Mouse (Mus musculus) testis, adult 2 months (tissue): ENCODE results near the gene Podxl2.

Experiments
- CTCF ChIP-seq: fragments of 200-500 bp; IDR thresholded peaks from 2 replicates; pipeline ENCODE4 v1.5.1; 2012; ENCODE audit warnings: low read depth, mild to moderate bottlenecking, inconsistent platforms, low read length, moderate library complexity; ENCODE audit not compliant: control insufficient read depth, insufficient read depth, insufficient replicate concordance
- POLR2A ChIP-seq: fragments of 200-500 bp; IDR thresholded peaks from 2 replicates; pipeline ENCODE4 v1.6.1; 2012; ENCODE audit warnings: low read depth, mild to moderate bottlenecking, inconsistent platforms, low read length, moderate library complexity; ENCODE audit not compliant: control insufficient read depth

- TF ChIP-seq CTCF (no peak), POLR2A (no peak)
Observed at GRCm38 (mm10) chr6:88793243-88793642, 81.6 kb downstream of the Podxl2 start.
